Mouse (Mus musculus) olfactory bulb, adult 2 months (tissue): ENCODE data around the gene Bzw2.

Experiments
- CTCF ChIP-seq: fragments of 200-500 bp; IDR thresholded peaks from 2 replicates; pipeline ENCODE4 v1.5.1; 2012; ENCODE audit warnings: low read depth, mild to moderate bottlenecking, low read length, moderate library complexity; ENCODE audit not compliant: insufficient read depth
- POLR2A ChIP-seq: fragments of 200-500 bp; IDR thresholded peaks from 2 replicates; pipeline ENCODE4 v1.6.1; 2012; ENCODE audit warnings: mild to moderate bottlenecking, low read depth, low read length, moderate library complexity; ENCODE audit not compliant: insufficient read depth

DNA sequence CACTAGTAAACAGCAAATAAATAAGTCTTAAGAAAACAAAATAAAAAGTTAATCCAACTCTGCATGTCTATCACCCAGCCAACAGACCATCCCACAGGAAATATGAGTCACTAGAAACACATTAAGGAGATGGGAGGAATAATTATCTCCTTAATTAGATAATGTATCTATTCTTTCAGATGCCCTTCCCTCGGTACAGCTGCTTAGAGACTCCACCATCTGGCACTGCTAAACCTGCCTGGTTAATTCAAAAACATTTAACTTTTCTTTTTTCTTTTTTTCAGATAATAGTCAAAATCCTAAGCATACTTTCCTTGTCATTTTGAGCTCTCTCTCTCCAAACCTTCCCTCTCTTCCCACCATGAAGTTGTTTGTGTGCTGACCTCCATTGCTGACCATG, 92.0 kb downstream of the Bzw2 start:
- TF ChIP-seq CTCF (no peak), POLR2A (no peak)
